Mouse (Mus musculus): ENCODE measurements around the gene Rabl6.

GRCm38 (mm10) chr2:25657652-25658051 lies 49.3 kb upstream of the Rabl6 start, which contains the start of gene Lcn5:
- TF ChIP-seq CTCF (IDR thresholded peaks at IDR 0.05; ENCODE audit: control insufficient read depth, insufficient read depth, insufficient replicate concordance, low read depth, low read length) (no peak), POLR2A (IDR thresholded peaks at IDR 0.05; ENCODE audit: control insufficient read depth, low read depth, low read length) (no peak)
